Mouse (Mus musculus) megakaryocyte, adult 5-6 weeks (primary cell): Measurements from ENCODE around the gene Gys2. TPM values are rescaled to one million over a fixed set of nuclear protein-coding genes. Genes with fewer than 3 reads are reported as not detected.
A peak's percentile ranks its signal among the peaks of the same experiment; 100 is the strongest.

ENCODE experiments used
- ATAC-seq: 2 replicates; pipeline ENCODE4 v1.8.0; 2016; ENCODE audit warnings: mild to moderate bottlenecking, inconsistent platforms; ENCODE audit not compliant: poor library complexity, severe bottlenecking
- total RNA-seq, 2 experiments: library from RNA; stranded (forward) in 1 of 2; stranded (reverse) in 1 of 2; fragments of 153-499, 151-499 nt in 1 of 2; fragments of 221-1000, 200-1000 nt in 1 of 2; gene quantifications; 2 replicates each; pipeline versions ENCODE4 v1.2.3 to v1.2.4; 2015 to 2017

Gene Gys2
- total RNA-seq, 2 experiments from 2014 or later = not detected

- no peak for ATAC-seq
These were observed 13.8 kb downstream of the Gys2 start for GRCm38 (mm10) chr6:142459017-142459678.

DNA sequence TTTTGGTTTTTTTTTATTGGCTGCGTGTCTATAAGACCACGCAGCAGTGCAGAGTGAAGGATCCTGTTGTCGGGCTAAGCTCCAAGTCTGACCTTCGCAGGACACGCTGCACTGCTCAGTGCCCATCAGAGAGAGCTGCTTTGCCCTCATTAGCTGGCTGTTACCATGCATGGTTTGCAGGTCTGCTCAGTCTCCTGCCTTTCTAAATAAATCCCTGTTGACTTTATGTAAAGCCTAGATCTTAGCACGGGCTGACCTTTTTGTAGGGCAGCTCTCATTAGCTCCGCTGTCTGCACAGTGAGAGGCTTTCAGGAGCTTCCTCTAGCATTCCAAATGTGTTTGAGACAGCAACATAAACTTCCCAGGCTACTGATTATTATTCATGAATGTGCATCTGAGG lies 14.9 kb downstream of the Gys2 start:
- ATAC-seq = no peak

GRCm38 (mm10) chr6:142455314-142455996 lies 17.5 kb downstream of the Gys2 start:
- ATAC-seq = peak; percentile 74

DNA sequence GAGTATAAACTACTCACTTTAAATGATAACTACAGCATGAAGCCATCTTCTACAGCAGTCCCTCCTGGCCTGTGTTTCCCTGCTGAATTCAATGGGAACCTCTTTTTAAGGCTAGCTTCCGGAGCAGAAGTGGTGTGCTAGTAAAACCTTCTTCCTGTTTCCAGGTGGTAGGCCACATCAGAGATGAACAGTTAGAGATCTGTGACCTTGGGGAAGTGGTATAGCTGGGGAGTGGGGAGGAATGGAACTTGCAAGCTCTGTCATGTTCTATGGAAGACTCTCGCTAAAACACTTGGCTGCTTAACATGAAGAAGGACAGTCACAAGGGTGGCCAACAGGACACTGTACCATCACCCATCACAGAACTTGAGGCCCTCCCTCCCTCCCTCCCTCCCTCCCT lies 19.6 kb downstream of the Gys2 start:
- peak; percentile 70 for ATAC-seq

- ATAC-seq = no peak
These were observed 21.5 kb downstream of the Gys2 start for GRCm38 (mm10) chr6:142451381-142451780.

GRCm38 (mm10) chr6:142429072-142429471 lies 43.8 kb downstream of the Gys2 start:
- ATAC-seq = no peak

DNA sequence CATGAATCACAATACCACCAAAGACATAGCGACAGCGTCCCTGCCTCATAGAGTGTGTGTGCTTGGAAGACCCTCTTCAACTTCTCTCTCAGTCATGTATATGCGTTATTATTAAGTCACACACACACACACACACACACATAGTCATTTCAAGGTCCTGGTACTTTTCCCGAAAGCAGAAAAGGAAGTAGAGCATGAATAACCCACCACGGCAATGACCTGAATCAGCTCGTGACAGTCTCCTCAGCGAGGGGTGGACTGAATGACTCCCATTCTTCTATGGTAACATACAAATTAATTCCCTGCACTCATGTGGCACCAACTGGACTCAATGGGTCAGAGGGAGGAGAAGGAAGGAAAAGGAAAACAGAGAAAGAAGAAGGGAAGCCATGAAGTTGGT lies 47.9 kb downstream of the Gys2 start:
- ATAC-seq = no peak

- no peak for ATAC-seq
These were observed 58.3 kb downstream of the Gys2 start for GRCm38 (mm10) chr6:142414597-142414996.

DNA sequence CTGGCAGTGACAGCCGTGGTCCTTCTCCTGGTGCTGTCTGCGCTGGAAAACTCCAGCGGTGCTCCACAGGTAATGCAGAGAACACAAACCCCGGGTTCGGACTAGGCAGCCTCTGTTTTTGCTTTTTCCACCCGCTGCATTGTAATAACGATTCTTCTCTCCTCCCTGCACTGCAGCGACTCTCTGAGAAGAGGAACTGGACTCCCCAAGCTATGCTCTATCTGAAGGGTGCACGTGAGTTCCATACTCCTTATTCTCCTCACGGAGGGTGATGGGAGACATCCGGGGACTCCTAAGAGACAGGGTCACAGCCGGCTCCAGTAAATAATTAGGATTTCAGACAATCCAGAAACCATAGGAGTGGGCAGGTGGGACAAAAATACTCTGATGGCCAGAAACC lies 59.1 kb downstream of the Gys2 start:
- no peak for ATAC-seq

DNA sequence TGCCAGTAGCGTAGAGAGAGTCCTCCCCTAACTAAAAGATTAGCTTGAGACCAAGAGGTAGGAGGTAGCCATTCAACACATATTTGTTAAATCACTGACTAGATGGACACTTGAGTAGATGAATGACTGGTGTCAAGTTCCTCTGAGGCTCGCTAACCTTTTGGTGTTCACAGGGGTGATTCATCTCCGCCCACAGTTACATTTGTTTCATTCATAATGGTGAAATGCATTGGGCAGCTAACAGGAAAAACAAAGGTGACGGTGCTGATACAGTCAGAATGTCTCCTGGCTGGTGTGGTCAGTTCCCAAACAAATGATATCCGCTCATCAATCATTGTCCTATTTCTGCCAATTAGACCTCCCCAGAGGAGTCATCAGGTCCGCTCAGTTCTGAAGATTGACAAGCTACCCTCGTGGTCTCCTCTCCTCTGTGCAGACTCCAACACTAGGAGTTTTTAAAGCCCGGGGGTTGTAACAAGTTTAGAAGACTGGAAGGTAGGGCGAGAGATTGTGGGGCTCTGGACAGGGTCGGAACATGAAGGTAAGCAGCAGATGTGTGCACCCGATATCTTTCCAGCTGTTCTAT lies 59.9 kb downstream of the Gys2 start, which contains the start of gene Spx:
Gene Spx, plus strand, starts transcription at position 536 of the 586 bp plus-strand sequence.
- ATAC-seq = no peak

DNA sequence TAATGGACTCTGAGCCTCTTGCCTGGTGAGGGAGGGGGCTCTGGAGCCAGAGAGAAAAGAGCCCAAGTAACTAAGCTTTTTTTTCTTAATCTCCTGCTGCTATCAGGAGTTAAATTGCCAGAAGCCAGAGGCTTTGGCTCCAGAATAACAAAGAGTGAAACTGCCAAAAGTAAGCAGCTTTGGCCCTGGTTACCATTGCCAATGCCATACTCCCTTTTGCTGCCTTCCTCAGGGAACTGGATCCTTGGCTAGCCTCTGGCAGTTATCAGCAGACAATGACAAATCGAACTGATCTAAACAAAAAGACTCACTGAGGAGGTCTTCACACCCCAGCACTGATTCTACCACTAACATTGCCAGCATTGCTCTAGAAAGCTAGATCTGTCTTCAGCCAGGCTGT lies 61.8 kb downstream of the Gys2 start:
- ATAC-seq = no peak

DNA sequence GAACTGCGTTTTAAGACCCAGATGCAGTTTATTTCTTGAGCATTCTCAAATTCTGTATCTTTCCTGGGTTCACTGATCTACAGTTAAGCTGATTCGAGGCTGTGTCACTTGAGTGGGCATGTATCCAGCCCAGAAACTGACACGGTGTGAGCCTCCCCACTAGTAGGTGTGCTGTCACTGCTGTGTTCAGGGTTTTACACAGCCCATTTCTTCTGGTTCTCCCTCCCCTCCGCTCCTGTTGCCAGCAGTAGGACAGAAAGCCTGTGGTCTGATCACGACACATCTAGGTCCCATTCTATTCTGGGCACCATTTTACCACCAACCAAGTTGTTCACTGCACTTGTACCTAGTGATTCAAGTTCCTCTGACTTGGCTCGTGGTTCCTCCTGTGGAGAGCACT lies 77.2 kb downstream of the Gys2 start:
- ATAC-seq = no peak

DNA sequence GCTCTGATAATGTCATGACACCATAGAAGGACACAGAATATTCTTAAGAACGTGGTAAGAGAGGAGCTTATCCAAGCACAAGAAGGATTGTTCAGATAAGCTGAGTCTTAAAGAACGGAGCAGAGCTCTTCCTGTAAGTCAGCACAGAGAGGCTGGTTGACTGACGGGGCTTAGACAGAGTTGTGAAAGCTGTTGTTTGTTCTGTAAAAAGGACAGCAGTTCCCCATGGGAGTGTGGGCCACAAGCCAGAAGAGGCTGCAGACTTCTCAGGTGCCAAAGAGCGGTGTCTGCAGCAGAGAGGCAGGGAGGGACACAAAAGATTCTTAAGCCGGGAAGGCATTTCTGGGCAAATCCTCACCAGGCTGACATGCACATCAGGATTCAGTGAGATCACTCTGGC lies 78.2 kb downstream of the Gys2 start:
- ATAC-seq = no peak

DNA sequence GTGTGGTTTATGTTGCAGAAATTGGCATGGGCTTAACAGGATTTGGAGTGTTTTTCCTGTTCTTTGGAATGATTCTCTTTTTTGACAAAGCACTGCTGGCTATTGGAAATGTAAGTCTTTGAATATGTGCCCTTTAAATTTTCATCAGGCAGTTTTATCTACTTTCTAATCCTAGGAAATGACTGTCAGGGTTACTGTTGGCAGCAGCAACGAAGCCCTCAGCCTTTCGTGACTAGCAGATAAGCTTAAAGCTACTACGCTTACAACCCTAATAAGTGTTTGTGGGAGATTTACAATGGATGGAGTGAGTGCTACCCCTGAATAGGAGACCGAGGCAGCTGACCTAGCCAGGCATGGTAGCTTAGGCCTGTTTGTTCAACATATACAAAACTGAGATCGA lies 80.6 kb downstream of the Gys2 start:
- no peak for ATAC-seq

DNA sequence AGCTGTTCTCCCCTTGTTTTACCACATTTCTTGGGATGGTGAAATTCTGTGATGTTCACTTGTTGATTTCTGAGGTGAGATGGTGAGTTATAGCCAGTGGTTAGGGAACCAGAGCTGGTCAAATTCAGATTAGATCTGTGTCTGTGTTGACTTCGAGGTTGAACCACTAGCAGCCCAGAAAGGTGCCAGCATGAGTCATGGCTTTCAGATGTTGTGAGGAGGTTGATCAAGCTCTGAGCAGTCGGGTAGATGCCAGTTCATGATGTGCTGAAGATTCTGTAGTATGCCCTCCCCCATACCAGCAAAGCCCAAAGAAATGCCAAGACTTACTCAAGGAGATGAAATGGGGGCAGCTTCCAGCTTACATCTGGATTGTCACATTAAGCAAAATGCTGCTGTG lies 83.8 kb downstream of the Gys2 start:
- no peak for ATAC-seq

DNA sequence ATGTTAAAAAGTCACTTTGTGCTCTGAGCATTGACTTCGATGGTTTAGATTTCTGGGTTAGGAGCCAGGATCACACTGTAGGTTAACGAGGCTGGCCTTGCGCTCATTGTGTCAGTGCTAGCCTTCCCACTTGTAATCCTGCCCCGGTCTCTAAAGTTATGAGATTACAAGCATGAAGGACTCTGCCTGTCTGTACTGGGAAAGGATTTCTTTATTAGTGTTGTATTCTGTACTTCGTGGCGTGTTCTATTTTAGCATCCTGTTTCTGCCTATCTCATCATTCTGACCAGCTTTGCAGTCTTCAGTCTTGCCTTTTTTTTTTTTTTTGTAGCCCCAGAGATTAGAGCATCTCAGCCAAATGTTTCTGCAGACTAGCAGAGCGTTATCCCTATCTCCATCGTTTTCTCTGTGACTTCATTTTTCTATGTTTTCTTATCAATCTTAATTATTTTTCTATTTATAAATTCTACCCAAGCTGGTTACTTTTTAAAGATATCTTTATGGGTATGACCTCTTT lies 85.1 kb downstream of the Gys2 start:
- ATAC-seq = no peak

DNA sequence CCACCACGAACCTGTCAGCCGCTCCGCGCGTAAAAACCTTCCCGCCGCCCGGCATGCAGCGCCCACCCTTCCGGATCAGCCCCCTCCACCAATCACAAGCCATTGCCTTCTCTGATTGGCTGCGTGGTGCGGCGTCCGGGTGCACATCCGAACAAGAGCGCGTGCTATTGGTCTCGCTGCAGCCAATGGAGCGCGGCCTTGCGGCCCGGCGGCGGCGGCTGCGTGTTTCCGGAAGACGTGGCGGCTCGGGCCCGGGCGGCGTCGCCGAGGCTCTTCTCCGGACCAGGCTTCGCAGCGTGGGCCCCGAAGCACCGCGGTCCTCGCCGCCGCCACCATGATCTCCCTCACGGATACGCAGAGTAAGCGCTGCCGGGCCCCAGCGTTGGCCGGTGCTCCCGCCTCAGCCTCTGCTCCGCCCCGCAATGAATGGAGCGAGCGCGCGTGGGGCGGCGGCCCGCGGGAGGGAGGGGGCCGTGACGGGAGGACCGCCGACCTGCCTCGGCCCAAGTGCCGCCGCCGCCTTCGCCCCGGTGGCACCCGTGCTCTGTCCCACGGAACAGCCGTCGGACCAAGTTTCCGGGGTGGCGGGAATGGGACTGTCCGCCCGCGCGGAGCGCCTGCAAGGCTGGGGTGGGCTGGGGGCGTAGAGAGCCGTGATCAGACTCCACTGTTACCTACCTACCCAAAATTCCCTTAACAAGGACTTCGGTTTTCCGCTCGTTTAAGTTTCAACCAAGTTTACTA lies 85.7 kb downstream of the Gys2 start, which contains the start of the genes Recql and Golt1b:
Gene Recql, minus strand, starts transcription at position 77 of the 744 bp plus-strand sequence.
Gene Golt1b, plus strand, starts transcription at position 211 of the 744 bp plus-strand sequence.
- ATAC-seq = peak; percentile 93

GRCm38 (mm10) chr6:142386285-142387010 lies 86.5 kb downstream of the Gys2 start:
- ATAC-seq = 0 out of 2 replicates have a peak, but pooled peaks have one; percentile 2

GRCm38 (mm10) chr6:142384521-142384920 lies 88.4 kb downstream of the Gys2 start:
- ATAC-seq = no peak

DNA sequence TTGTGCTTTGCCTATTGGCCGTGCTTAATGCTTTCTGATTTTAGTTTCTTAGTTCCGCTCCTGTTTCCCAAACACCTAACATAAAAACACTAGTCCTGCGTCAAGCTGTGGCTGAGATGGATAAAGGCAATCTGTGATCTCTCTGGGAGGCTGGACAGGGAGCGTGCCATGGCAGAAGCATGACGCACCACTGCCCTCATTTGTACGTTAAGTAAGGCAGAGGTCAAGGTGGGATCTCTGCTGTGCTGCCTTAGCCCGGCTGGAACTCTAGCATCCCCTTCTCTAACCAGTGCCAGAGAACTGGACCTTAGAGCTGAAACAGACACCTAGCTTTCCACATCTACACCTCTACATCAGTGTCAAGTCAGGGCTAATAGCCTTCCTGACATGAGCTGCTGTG lies 91.3 kb downstream of the Gys2 start:
- no peak for ATAC-seq
